Mouse (Mus musculus) natural killer cell, adult 2 months (primary cell): Measurements from ENCODE around the gene Kcnk3.

Experiments used
- DNase-seq, 2 experiments: peaks; one replicate each; pipeline ENCODE4 v3.0.0; 2022; ENCODE audit warnings: low spot score in 2 of 2

Gene Kcnk3

GRCm38 (mm10) chr5:30588301-30588968 is 465 bp downstream of the Kcnk3 start:
- DNase-seq, result no peak

GRCm38 (mm10) chr5:30589069-30589468 is 1.1 kb downstream of the Kcnk3 start:
- DNase-seq, result no peak

- DNase-seq, result no peak
These were observed 1.6 kb downstream of the Kcnk3 start for GRCm38 (mm10) chr5:30589546-30589945.

- no peak for DNase-seq
These were observed 2.3 kb downstream of the Kcnk3 start for GRCm38 (mm10) chr5:30590231-30590630.

GRCm38 (mm10) chr5:30591205-30591731 is 3.3 kb downstream of the Kcnk3 start:
- DNase-seq, result no peak

GRCm38 (mm10) chr5:30591786-30592185 is 3.8 kb downstream of the Kcnk3 start:
- DNase-seq, result no peak

GRCm38 (mm10) chr5:30592279-30592980 is 4.5 kb downstream of the Kcnk3 start:
- DNase-seq, result no peak

GRCm38 (mm10) chr5:30593360-30593759 is 5.4 kb downstream of the Kcnk3 start:
- no peak for DNase-seq

- DNase-seq, result peak in 1 of 2 experiments; percentile 47
These were observed 6.0 kb downstream of the Kcnk3 start for GRCm38 (mm10) chr5:30593811-30594504.

- no peak for DNase-seq
These were observed 7.1 kb downstream of the Kcnk3 start for GRCm38 (mm10) chr5:30594953-30595560.

GRCm38 (mm10) chr5:30601397-30601796 is 13.4 kb downstream of the Kcnk3 start:
- DNase-seq, result no peak

GRCm38 (mm10) chr5:30603255-30603654 is 15.3 kb downstream of the Kcnk3 start:
- no peak for DNase-seq

- DNase-seq, result no peak
These were observed 16.0 kb downstream of the Kcnk3 start for GRCm38 (mm10) chr5:30603926-30604325.

GRCm38 (mm10) chr5:30604769-30605188 is 16.8 kb downstream of the Kcnk3 start:
- DNase-seq, result no peak

- no peak for DNase-seq
These were observed 17.7 kb downstream of the Kcnk3 start for GRCm38 (mm10) chr5:30605649-30606048.

- no peak for DNase-seq
These were observed 18.6 kb downstream of the Kcnk3 start for GRCm38 (mm10) chr5:30606424-30607073.

- no peak for DNase-seq
These were observed 21.1 kb downstream of the Kcnk3 start for GRCm38 (mm10) chr5:30609094-30609493.

GRCm38 (mm10) chr5:30609918-30610645 is 22.1 kb downstream of the Kcnk3 start:
- DNase-seq, result no peak

GRCm38 (mm10) chr5:30611091-30611490 is 23.1 kb downstream of the Kcnk3 start:
- no peak for DNase-seq

- DNase-seq, result no peak
These were observed 23.7 kb downstream of the Kcnk3 start for GRCm38 (mm10) chr5:30611689-30612088.

GRCm38 (mm10) chr5:30612575-30612974 is 24.6 kb downstream of the Kcnk3 start:
- DNase-seq, result no peak
